Mouse (Mus musculus) right cerebral cortex, adult 2 months (tissue): Measurements from ENCODE around the gene Cpb1.

ENCODE experiments used
- DNase-seq, 2 experiments: peaks; one replicate each; pipeline ENCODE4 v3.0.0; 2021 to 2022; ENCODE audit warnings: low spot score in 2 of 2

Cpb1 gene

DNA sequence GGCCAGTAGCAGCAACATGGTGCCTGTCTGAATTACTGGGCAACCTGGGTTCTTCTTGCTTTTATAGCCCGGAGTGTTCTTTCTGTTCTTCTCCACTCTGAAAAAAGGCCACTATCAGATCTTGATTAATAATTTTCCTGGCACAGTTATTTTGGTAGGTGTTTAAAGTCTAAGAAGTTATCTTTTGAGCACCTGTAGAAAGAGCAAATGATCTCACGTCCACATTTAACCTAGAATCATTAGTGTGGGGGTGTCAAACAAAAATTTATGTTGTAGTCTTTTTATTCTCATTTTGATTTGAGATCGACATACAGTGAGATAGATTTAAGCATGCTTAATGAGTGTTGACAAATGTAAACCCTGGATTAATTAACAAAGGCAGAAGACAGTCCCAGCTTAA is at the start of gene Cpb1:
Cpb1 (minus strand) TSS at position 101 of the 400 bp plus-strand sequence.
- no peak for DNase-seq

DNA sequence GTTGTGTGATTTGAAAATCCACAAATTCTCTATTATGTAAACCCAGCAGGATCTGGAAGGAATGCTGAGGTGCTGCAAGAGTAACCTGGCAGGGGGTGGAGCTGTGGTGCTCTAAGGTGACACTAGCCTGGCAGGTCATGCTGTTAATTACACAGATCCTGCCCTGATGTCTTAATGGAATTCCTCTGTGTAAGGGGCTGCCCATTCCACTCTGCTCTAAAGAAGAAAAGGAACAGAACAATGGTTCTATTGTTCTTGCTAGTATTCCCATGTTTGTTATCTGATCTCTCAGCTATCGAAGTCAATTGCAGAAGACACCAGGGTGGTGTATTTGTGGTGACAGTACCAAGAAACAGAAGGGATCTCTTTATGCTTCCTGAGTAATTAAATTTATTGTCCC is 41.7 kb upstream of the Cpb1 start:
- no peak for DNase-seq

DNA sequence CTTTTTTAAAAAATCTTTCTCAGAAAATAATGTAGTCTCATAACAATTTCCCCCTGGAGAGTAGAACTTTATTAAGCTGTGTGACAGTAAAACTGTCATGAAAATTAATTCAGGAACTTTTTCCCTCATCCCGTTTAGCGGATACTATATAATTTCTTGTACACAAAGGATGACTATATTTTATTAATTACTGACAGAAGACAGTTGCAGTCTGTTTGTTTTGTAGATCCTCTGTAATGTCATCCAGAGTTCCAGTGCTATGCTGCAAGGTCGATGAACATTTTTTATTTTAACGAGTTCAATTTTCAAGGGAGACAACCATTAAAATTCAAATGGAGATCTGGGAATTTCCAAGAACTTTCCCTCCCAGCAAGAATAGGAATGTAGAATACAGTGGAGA is 33.6 kb upstream of the Cpb1 start:
- DNase-seq: no peak

DNA sequence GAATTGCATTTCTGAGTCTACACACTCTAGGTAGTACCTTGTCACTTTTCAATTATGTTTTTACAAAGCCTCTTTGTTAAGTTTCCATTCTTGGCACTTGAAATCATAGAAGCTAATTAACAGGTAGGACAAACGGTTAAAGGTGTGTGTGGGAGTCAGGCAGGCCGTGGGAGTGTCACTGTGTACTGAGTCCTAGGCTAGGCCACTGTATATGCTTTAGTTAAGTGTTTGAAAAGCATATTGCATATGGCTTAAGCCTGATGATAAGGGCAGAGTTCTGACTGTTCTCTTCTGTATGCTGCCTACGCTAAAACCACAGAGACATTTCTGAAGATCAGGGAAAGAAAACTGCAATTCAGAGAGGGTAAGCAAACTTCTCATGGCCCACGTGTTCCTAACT is 31.7 kb upstream of the Cpb1 start:
- no peak for DNase-seq

DNA sequence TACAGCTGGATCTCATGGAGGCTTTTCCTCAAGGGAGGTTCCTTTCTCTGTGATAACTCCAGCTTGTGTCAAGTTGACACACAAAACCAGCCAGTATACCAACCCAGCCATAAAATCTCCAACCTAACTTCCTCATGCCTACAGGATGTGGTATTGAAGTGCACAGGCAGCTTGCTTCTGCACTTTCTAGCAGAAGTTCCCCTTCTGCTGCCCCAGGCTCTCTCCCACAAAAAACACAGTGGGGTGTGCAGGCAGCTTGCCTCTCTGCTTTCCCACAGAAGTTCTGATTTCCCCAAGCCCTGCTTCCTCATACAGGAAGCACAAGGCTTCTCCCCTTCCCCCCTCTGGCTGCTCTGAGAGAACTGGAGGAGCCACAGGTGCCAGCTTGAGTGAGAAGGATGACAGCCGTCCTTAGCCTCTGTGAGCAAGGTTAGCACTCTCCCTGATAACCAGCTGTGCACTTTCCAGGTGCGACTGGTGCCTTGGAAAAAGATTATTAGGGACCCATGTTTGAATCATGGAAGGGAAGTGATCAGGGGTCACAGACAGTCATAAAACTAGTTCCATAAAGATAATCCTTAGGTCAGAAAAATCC is 29.3 kb upstream of the Cpb1 start:
- peak in 1 of 2 experiments; percentile 3 for DNase-seq

DNA sequence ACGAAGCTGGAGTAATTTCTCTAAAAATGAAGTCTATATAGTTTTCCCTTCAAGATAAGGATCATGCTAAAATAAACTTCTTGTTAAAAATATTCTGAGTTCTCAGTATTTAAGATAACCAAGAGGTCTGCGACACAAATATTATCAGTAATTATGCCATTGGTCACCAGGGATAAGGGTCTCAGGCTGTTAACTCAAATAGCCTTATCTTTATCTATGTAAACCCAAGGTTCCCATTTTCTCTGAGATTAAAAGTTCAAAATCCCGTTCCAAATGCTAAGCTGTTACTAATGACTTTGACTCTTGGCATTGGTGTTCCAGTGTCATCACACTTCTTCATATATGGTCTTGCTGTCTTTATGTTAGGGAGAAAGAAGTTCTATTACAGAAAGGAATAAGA is 20.0 kb upstream of the Cpb1 start:
- no peak for DNase-seq

DNA sequence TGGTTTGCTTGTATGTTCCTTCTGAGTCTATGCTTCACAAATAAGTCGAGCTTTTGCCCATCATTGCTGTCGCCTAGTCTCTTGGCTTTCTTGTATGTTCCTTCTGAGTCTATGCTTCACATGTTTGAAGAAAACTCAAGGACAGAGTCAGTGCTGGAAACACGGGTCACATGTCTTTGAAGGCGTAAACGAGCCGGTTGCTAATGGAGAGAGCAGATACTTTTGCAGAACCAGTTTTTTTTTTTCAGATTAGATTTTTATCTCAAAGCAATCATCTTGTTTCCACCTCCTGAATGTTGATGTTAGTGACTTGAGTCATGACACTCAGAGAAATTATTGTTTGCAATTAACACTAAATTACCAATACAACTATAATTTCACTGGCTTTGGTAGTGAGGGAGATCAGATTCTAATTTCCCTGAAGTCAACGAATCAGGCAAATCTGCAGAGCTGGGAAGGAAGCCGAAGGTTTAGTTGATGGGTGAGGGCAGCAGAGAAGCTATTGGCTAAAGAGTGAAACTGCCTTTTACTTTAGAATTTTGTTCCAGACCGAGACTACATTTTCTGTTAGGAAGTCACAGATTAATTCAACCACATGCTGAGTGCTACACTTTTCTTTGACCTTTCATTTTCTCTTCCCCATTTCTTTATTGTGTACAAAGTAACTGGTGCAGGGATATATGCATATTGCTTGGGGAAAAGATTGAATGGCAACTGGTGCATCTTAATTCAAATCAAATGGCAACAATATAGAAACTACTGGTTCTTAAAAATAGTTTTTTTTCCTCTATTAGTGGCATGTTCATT is 19.2 kb upstream of the Cpb1 start:
- DNase-seq: no peak

DNA sequence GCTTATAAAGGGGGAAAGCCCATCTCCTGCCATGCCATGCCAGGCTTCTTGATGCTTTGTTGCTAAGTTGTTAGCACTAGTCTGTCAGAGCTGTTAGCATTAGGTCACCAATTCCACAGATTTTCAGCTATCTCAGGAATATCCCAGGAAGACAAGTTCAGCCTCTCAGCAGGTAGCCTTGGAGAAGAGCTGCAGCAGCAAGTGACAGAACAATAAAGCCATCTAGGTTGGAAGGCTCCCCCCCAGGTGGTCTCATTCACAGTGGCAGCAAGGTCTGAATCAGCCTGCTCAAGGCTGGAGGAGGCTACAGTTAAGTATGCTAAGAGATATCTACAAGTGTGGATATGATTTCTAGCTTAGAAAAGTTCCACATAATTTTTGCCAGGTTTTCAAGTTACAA is 15.8 kb upstream of the Cpb1 start:
- no peak for DNase-seq

DNA sequence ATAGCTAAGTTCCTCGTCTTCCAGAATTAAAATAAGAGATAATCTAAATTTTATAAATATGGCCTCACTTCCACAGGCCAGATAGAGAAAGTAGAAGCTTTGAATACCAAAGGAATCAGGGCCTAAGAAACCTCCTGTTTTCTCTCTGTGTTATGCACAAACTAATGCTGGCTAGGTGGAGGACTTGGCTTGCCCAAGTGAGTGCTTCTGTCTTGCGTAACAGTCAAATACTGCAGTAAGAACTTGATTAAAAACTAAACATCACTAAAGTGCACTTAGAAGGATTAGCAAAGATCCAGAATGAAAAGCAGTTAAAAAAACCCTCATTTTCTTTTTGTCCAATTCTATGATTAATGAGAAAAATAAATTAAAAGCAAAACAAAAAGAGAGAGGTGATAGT is 13.2 kb upstream of the Cpb1 start:
- DNase-seq: no peak

DNA sequence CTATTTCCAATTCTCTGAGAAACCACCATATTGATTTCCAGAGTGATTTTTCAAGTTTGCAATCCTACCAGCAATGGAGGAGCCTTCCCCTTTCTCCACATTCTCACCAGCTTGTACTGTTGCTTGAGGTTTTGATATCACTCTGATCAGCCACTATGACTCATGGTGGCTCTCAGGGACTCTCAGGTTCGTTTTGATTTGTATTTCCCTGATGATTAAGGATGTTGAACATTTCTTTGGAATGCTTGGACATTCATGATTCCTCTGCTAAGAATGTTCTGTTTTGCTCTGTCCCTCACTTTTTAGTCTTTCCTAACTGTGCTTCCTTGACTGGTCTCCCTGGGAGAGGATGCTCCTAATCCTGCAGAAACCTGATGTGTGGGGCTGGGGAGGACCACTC is 6.3 kb upstream of the Cpb1 start:
- DNase-seq: no peak

DNA sequence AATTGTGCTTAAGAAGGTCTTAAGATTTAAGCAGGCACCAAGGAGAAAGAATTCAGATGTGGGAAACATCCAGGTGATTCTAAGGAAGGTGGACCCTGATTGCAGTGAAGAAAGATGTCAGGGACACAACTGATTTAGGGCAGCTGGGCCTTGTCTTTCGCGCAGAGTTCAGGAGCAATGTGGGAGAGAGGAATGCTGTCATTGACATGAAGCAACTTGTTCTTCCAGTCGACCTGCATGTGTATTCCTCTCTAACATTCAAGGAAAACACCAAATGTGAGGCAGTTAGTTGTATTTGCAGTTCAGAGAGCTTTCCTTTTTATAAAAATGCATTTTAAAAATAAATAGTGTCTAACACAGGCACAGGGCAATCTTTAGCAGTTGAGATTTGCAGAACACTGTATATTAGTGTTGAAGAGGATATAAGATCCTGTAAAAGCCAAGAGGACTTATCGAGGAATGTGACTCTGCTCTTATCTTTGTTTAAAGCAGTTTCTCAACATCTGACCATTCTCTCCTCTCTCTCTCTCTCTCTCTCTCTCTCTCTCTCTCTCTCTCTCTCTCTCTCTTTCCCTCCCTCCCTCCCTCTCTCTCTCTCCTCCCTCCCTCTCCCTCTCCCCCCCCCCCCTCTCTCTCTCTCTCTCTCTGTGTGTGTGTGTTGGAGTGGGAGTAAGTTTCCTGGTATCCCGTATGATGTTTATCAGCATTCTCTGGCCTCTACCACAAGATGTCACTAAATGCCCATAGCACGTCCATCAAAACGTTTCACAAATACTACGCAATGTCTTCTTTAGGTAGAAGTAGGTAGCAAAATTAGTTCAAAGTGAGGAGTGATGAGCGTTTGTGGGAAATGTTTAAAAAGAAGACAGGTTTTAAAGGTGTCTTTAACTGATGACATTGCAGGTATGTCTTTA is 20.7 kb downstream of the Cpb1 start:
- DNase-seq: no peak

DNA sequence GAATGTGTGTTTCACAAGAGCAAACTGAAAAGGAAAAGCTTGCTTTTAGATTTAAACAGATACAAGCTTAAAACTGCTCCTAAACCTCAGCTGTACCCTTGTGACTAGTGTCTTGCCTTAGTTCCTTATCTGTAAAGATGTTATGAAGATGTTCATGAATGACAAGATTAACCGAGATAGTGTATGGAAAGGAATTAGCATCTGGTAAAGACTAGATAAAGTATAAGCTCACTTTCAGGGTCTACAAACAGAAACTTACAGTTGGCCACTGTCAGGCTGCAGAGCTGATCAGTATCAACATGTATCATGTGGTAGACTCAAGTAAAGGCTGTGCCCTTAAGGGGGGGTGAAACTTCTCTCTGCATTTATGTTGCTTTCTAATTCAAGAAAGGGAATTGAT is 31.6 kb downstream of the Cpb1 start:
- no peak for DNase-seq

DNA sequence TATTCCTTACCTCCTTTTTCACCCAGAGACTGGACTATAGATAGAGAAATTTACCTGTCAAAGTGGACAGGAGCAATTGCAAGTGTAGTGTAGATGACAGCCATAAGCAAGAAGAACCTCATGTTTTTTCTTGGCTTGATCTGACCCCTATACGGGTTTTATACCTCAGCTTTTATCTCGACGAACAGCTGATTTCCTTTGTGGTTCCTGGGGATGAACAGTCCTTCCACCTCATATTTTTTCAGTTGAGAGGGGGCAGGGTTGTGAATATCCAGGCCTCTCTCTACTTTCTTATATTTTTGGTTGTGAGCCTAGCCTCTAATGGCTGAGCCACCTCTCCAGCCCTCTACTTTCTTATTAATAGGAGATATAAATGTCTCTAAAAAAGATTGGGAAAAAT is 33.5 kb downstream of the Cpb1 start, which contains the start of gene Cpa3:
Cpa3 (minus strand) TSS at position 132 of the 400 bp plus-strand sequence.
- DNase-seq: no peak

DNA sequence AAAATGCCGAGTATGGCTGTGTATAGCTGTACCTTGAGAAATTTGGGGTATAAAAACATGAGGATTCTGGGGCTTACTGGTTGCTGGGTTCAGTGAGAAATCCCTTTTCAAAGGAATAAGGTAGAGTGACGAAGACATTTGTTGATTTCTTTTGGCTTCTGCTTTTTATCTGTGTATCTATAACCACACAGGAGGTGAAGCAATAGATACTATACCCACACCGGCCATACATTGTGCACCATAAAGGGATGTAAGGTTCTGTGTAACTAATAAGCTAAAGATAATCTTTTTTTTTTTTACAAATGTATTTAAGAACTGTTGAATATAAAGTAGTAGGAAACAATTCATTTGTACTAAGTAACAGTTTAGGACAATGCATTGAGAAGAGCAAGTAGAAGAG is 35.8 kb downstream of the Cpb1 start:
- DNase-seq: no peak

DNA sequence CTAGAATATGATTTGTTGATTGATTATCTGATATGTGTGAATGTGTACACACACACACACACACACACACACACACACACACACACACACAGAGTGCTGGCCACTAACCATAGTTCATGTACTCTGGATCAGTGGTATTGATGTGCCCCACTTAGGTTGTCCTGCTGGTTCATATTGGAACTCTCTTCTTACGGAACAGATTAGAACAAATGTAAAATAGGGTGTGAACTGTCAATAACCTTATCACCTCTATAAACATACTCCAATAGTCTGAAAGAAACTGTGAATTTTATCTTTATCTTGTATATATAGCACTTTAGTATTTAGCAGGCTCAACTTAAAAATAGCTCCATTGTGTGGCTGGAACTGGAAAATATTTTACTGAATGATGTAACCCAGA is 38.6 kb downstream of the Cpb1 start:
- no peak for DNase-seq

DNA sequence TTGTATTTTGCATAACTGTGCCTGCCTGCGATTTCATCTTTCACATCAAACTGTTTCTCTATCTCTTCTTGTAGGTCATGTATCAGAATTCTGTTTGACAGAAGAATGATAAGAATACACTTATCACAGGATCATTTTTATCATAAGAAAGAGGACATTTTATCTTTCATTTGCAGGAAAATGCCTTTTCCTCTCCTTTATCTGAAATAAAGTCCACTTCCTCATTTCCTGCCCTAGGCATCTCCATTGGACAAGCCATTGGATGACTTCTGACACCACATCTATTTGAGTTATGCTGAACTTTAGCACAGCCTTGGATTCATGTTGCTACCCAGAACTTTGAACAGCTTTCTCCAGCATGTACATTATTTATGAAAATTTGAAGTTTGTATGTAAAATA is 46.5 kb downstream of the Cpb1 start:
- DNase-seq: no peak

DNA sequence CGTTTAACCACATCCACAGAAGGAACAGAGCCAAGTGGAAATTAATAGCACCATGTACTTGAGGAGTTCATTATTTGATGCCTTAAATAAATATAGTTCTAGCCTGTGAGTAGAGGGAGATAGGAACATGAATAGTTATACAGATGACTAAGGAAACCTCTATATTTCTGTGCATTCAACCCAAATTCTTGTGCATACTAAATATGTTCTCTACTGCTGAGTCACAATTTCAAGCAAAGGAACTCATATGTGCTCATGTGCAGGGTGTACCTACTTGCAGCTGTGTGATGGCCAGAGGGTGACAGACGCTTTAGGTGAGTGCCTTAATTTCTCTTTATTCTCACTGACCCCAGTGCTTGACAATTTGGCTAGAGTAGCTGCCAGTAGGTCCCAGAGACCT is 50.1 kb downstream of the Cpb1 start:
- peak in 1 of 2 experiments; percentile 1 for DNase-seq

DNA sequence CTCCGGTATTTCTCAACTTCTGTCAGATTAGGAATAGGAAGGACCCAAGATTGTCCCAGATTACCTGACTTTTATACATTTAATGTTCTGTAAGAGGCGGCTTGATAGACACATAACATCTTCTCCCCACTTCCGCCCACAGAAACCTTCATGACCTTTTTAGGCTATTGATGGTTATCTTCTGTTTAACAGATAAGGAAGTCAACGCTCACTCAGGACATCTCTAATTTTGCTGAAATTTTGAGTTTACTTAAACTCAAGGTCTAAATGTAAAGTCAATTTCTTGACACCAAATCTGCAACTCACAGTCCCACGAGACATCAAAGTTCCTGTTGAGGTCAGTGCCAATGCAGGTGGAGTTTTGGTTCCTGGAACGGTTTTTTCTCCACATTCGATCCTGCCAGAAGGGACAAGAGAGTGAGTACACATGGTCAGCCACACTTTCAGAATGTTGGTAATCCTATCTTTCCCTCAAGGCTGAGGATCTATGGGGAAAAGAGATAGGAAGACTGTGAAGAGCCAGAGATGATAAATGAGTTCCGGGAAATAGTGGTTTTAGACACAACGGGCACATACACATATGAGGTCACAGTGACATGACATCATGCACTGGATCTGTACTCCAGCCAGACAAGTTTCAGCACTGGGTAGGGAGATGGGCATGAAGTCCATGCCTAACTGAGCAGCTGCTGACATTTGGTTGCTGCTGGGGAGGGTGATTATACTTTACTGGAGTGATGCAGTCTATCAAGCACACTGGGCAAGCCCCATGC is 52.4 kb downstream of the Cpb1 start:
- no peak for DNase-seq

DNA sequence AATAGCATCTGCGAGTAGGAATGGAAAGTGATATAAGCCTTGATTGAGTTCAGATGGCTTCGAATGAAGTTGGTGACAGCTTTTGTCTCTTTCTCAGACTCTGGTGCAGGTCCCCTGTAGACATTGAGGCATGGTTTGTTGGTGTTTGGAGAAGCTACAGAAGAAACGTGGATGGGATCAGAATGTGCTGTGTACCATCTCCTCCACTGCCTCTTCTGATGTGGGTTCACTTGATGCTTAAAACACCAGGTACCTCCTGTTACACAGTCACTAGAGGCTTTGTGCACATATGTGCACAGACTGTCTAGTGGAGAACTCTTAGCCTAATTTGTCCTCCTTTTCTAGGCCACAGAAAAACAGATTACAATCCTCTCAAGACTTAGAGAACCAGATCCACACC is 53.4 kb downstream of the Cpb1 start:
- DNase-seq: no peak

DNA sequence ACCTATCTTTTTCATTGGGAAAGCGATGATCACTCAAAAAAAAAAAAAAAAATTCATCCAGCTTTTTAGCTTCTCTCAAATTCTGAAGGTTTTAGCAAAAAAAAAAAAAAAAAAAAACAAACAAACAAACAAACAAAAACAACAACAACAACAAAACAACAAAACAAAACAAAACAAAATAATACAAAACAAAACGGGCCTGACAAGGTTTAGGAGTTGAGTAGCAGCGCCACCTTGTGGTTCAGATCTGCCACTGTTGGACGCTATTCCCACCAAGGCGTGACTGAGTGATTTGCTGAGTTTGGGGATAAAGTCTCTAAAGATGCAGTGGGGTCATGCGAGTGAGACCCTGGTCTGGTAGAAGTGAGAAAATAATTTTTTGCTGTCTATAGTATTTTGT is 76.7 kb downstream of the Cpb1 start:
- DNase-seq: peak; percentile 55 to 74
